Mouse (Mus musculus) lung, postnatal 4 days (tissue): ENCODE measurements around the gene Serpinb11.

Experiments
- DNase-seq, 2 experiments: peaks; one replicate each; pipeline ENCODE4 v3.0.0; 2021

The Serpinb11 gene

DNA sequence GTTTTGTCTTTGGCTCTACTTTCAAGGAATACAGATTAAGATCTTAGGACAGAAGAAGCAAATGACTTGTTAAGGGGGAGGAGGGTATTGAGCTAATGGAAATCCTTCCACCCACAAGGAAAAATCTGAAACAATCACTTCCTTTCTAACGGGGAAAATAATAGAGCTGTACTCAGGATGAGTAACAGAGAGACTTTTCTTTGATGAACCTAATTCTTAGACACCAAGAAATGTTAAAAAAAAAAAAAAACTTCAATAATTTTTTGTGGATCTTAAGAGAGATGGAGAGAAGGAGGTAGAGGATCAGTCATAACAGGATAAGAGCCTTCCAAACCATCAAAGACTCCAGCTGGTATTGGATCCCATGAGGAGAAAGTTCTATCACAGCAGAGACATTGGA, at the start of gene Serpinb11:
Gene Serpinb11 (plus strand): TSS at position 301 of the 400 bp plus-strand sequence.
- DNase-seq = no peak

DNA sequence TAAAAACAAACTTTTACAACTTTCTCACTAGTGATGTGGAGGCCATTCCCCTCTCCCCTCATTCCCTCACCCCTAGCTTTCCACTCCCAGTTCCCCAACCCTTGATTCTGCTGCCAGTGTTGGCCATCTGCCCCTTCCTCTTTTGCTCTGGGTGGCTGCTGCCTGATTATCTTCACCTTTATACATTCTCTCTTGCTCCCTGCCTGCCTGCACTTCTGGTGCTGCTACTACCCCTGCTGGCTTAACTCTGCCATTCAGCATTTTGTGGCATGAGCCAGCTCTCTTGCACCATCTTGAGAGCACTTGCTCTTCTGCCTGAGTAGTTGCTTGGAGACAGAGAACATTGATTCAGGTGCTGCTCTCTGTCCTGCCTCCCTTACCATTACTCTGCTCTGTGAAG, 15.0 kb upstream of the Serpinb11 start:
- no peak for DNase-seq

DNA sequence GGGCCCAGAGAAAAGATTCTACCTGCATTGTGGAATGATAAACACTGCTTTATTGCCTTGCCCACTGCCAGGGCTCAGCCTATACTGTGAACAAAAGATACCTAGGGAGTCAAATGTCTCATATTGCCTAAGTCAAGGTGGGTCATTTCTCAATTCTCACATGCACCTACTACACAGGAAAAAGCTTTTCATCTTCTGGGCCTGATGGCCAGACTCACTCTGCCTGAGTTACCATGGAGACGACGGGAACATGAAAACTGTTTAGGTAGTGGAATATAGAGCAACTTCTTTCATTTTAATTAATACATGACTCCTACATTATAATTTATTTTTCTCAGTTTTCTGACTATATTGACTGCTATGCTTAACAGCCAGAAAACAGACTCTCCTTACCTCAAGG, 14.2 kb upstream of the Serpinb11 start:
- DNase-seq = no peak

DNA sequence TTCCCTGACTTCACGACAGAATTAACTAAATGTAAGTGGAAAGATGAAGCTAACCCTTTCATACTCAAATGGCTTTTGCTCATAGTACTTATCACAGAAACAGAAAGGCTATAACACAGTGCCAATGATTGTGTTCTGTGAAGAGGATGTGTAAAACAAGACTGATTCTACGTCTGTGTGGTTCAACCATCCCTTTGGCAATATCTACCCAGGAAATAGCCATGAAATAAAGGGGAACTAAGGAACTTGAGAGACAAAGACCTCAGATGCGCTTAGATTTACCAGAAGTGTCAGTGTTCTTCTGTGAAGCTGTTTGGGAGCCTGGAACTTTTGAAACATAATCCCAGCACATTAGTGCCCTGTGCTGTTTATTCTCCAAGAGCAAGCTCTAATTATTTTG, 10.6 kb upstream of the Serpinb11 start:
- DNase-seq = no peak

DNA sequence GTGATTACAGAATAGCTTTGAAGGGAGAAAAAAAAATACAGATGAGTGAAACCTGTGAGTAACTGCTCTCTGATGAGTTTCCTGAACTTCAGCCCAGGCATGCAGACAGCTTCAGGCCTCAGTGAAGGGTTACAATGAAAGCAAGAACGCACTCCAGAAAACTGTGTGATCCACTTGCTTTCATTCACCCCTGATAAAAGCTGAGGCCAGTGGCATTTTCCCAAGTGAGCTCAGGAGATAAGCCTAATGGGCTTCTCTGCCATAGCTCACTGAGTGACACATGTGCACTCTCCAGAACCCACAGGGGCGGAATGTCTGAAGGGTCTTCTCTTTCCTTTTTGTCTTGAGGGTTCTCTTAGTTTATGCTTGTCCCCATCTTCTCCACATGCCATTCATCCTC, 9.9 kb upstream of the Serpinb11 start:
- no peak for DNase-seq

DNA sequence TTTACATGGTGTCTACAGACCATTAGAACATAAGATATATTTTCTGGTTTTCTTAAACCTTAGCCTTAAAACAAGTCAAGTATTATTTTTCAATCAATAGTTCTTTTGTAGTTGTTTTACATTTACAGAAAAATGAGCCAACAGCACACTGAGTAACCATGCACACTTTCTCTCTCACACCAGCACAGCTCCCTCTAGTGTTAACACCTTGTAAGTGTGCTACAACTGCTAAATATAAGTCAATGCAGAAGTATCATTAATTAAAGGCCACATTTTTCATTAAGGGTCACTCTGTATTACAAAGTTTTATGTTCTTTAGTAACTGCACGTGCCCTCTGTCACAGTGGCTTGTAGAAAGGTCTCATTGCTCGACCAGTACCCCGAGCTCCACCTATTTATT, 8.0 kb upstream of the Serpinb11 start:
- DNase-seq = no peak

DNA sequence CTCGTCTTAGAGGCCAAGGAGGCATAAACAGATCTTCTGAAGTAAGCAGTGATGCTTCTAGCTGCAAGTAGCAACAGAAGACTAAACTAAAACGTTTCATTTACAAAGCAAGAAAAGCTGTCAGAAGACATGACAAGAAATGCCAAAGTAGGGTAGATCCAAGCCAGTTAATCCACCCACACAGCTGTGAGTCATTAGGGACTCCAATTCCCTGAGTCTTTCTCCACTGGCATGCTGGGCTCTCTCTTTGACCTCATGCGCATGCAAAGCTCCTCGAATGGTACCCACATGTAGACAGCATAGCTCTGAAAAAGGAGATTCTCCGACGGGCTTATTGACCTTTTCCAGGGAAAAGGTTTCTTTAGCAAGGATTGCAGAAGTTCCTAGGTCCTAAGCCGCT, 5.0 kb downstream of the Serpinb11 start:
- DNase-seq = no peak

DNA sequence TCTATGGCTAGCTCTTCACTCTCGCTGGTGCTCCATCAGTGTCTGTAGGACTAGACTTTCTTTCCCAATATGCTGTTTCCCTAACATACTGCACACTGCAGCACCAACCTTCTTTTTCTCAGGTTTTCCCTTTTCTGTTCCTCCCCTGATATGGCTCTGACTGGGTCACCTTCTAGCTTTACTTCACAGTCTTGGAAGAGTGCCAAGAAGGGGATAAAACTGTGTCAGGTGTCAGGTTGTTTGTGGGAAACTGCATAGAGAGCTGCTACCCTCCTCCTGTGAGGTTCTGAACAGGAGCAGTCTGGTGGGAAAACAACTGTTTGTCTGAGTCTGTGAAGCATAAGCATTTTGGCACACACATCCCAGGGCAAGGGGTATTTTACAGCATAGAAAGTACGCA, 7.9 kb downstream of the Serpinb11 start:
- no peak for DNase-seq

DNA sequence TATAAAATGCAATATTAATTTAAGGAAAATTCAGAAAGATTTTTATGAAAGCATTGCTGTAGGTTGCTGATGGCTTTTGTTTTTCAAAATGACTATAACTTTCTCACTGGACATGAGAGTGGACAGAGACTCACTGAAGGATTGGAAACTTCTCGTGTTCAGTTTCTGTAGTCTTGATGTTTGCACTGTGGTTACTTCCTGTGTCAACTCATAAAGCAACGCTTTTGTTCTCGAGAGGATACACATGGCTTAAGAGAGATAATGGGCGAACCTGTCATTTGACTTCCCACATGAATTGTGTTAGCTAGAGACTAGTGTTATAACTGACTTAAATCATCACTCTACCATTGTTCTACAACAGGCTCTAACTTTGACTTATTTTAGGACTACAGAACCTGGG, 16.0 kb downstream of the Serpinb11 start:
- no peak for DNase-seq

DNA sequence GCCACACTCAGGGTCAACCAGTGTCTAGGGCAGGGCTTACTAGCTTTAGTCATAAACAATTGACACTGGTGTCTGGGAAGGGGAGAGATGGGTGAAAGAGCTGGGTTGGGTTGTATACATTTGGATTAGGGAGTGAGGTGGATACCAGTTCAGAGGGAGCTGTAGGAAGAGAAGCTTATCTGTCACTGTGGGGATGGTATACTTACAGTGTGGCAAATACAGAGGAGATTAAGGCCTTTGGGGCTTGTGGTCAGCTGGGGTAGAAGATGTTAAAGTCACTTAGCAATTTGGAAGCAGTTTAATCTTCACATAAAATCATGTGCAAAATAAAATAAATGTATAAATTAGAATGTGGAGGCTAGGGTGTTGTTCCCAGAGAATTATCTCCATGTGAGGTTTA, 17.4 kb downstream of the Serpinb11 start:
- no peak for DNase-seq

DNA sequence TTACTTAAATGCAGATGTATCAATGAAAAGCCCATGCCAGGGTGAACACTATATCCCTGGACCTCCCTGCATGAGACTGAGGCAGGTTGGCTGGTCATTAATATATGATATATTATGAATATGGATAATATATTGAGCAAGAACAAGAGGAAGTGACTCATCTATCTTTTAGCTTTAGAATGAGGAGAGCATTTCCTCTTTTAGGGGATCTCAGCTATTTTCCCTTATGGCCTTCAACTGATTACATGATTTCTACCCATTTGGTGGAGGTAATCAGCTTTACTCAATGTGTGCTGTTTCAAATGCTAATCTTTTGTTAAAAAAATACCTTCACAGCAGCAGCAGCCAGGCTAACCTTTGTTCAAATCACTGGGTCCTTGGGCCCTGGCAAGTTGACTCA, 20.5 kb downstream of the Serpinb11 start:
- no peak for DNase-seq

DNA sequence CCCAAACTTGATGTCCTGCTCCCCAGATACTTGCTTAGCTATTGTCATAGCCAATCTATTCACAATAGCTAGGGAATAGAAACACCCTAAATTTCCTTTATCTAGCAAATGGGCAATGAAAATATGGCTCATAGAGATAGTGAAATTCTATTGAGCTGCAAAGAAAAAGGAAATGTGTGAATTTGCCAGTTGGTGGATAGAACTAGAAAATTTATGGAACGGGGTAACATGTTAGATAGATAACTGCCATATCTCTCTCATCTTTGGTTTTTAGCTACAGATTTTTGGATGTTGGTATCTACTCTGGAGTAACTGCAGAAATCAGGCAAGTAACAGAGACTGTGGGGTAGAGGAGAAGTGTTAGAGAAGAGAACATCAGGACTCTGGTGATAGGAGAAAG, 21.4 kb downstream of the Serpinb11 start:
- no peak for DNase-seq

DNA sequence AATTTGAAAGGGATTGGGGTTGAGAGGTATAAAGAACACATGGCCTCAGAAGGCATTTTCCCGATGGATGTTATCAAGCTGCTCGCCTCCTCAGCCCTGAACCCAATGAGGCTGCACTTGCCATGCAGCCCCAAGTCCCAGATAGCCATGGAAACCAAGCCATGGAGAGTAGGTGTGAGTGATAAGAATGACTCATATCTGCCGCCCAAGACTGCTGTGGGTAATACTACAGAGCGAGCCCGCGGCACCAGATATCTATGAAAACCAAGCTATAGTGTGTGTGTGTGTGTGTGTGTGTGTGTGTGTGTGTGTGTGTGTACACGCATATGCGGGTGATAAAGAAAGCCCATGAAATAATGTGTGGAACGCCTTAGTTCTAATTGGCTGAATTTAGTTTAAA, 23.5 kb downstream of the Serpinb11 start:
- no peak for DNase-seq

DNA sequence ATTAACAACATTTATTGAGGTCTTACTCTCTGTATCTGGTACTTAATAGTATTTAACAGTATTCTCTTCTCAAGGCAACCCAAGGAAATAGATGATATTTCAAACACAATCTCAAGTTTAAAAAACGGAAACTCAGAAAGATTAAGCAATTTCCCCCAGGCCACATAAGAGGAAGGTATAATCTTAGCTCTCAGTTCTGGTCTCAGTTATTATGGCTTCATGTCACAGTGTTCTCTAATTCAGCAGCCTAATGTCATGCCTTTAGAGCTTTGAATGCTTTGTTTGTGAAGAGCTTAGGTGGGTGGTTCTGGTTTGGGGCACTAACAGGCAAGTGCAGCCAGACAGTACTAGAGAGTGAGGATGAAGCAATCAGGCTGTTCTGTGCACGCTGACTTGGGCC, 28.8 kb downstream of the Serpinb11 start:
- no peak for DNase-seq

DNA sequence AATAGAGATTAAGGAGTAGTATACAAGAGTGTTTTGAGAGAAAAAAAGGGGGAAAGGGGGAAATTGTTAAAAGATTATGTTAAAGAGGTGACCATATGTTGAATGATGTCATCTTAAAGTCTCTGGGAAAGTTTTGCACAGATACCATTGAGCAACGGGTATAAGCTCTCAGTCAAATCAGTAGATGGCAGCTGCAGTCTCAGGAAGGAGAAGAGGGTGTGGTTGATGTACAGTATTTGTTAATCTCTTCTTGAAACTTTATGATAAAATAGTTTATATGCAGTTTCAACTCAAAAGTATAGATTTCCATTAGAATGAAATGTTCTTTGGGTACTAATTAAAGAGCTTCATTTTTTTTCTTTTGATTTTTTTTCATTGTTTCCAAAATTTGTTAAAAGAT, 36.5 kb downstream of the Serpinb11 start:
- no peak for DNase-seq

DNA sequence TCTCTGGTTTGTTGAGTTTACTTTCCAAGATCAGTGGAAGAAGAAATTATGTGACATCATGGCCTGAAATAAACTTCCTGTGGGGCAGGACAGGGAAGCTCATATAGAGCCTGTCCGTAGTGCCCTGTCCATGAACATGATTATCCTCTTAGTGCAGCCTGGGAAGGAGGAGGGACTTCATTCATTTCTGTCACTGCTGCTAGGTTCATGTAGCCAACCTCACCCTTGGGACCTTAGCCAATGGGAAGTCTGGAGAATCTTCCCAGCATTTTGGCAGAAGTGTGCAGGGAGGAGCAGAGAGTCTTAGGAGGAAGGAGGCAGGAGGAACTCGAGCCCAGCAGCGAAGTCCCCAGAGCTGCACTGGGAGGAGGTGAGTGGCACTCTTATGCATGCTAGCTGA, 38.4 kb downstream of the Serpinb11 start, which contains the start of gene Serpinb7:
Gene Serpinb7 (plus strand): TSS at position 301 of the 400 bp plus-strand sequence.
- DNase-seq = no peak

DNA sequence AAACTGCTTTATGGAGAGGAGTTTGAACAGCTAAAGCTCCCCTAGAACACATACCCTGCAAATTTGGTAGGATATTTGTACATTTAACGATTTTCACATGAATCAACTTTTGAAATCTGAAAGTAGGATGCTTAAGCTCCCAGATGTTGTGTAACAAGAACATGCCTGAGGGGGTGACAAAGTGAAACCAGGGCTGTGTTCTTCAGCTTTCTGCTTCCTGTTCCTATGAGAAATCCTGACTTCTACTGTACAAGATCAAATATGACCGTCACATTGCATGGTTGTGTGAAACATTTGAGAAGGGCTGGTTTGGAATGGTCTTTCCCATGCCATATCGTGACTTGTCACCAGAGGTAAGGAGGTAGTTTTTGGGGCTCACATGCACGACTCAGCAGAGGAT, 41.1 kb downstream of the Serpinb11 start:
- DNase-seq = no peak

DNA sequence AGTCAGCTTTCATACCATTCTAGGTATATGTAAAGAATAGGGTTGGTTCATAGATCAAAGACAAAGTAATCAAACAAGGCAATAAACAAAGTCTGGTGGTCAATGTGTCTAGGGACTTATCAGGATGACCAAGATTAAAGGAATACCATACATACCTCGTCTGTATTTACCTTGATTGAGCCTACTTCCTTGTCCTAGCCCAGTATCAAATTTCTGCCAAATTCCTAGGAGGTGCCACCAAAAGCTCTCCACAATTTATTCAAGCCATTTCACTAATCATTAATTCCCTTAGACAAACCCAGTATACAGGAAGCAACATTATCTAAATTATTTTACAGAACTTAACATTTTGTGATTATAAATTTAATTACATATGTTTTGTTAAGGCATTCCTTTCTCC, 53.7 kb downstream of the Serpinb11 start:
- DNase-seq = no peak

DNA sequence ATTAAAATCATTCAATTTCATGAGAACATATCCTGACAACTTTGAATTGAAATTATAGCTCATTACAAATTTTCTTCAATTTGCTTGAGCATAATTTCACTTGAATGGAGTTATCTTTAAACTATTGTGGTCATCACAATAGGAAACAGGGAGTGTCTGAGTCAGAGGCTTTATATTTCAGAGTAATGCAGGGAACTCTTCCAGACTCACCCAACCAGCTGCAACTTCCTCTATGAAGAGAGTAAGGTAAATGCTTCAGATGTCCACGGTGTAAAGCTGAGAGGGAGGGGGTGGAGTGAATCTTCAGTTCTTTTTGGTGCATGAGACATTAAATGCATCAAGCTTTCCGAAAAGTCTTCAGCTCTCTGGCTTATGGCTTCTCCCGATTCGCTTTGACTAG, 61.5 kb downstream of the Serpinb11 start:
- DNase-seq = no peak
